Mouse (Mus musculus) liver, embryonic 12.5 days (tissue): Measurements from ENCODE around the gene Rnf168. TPM values are rescaled to one million over a fixed set of nuclear protein-coding genes. Genes with fewer than 3 reads are reported as not detected.
A peak's percentile ranks its signal among the peaks of the same experiment; 100 is the strongest.
"Not testable (repeated sequence)": the region's sequence is repeated elsewhere in the genome, so short reads cannot be mapped to it uniquely, and the experiment has no call there.

Experiments
- ATAC-seq: fragments of 200-750 bp; cut with Nextera tagmentation; 2 replicates; pipeline ENCODE4 v1.8.0; 2017; ENCODE audit warnings: moderate number of reproducible peaks, mild to moderate bottlenecking, moderate library complexity
- H3K27ac ChIP-seq: fragments of 300-500 bp; sonication (generic); 2 replicates; pipeline ENCODE4 v1.5.1; 2016; ENCODE audit warnings: mild to moderate bottlenecking
- H3K27me3 ChIP-seq: fragments of 300-500 bp; sonication (generic); replicated peaks from 2 replicates; pipeline ENCODE4 v1.6.1; 2016; ENCODE audit warnings: mild to moderate bottlenecking, moderate library complexity
- H3K36me3 ChIP-seq: fragments of 300-500 bp; sonication (generic); 2 replicates; pipeline ENCODE4 v1.6.1; 2016; ENCODE audit warnings: mild to moderate bottlenecking, moderate library complexity
- H3K4me1 ChIP-seq: fragments of 300-500 bp; sonication (generic); 2 replicates; pipeline ENCODE4 v1.6.1; 2016
- H3K4me2 ChIP-seq: fragments of 300-500 bp; sonication (generic); 2 replicates; pipeline ENCODE4 v1.6.1; 2016; ENCODE audit warnings: mild to moderate bottlenecking, moderate library complexity
- H3K4me3 ChIP-seq: fragments of 300-500 bp; sonication (generic); 2 replicates; pipeline ENCODE4 v1.5.1; 2016; ENCODE audit warnings: mild to moderate bottlenecking, moderate library complexity
- H3K9ac ChIP-seq: fragments of 300-500 bp; sonication (generic); 2 replicates; pipeline ENCODE4 v1.6.1; 2016; ENCODE audit warnings: mild to moderate bottlenecking, moderate library complexity
- H3K9me3 ChIP-seq: fragments of 300-500 bp; sonication (generic); replicated peaks from 2 replicates; pipeline ENCODE4 v1.6.1; 2016; ENCODE audit warnings: mild to moderate bottlenecking, moderate library complexity
- WGBS: fragments of 180-500 bp; shearing (Covaris S2); methylation state at CpG from one replicate; pipeline ENCODE4 v1.1.7; 2016; ENCODE audit not compliant: insufficient replicate concordance; 5-methylcytosine and 5-hydroxymethylcytosine counted together
- polyA plus RNA-seq: library from polyadenylated mRNA; unstranded; fragments of >200 nt; fragmentation: Nextera tagmentation; extraction: Ambion mirVana; gene quantifications from 2 replicates; pipeline ENCODE4 v1.2.1, GENCODE M21; 2016

The Rnf168 gene
- 24.7 and 25.1 TPM in 2 replicates for polyA plus RNA-seq

DNA sequence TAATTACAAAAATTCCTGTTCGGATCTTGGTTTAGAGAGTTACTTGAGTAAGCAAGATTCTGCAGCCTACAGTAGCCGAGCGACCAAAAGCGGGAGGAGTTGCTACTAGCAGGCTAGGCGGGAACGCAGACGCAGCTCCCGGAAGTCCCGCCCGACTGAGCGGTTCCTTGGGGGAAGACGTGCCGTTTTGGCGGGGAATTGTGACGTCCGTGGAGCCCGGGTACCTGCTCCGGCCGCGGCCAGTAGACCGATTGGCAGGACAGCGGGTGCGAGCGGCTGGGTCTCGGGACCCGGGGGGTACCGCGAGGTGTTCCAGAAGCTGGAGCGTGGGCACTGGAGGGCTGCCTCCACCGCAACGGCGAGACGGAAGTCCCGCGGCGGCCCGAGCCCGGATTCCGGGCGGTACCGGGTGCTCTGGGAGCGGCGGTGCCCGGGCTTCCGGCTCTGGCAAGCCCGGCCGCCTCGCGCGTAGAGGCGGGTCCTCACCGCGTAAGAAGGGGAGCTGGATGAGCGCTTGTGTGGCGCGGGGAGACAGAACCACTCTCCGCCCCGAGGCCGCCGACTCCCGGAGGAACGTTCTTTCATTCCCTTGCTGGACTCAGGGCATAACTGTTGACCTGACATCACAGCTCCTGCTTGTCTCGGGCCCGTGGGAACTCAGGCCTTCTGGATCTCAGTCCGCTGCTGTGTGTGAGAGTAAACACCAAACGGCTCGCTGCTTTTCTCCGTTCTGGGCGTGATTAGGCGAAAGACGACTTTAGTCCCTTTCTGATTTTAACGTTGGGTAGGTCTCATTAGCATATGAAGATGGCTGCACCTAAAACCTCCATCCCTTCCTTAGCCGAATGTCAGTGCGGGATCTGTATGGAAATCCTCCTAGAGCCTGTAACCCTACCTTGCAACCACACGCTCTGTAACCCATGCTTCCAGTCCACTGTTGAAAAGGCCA lies at the start of gene Rnf168:
Rnf168 (plus strand) TSS at position 152 of the 949 bp plus-strand sequence.
- peak; percentile 94 for ATAC-seq
- peak within 1 kb of the TSS; percentile 95 for H3K27ac ChIP-seq
- peaks cover 43% of the 10 kb centered on the region for H3K4me1 ChIP-seq
- no peaks in the 10 kb centered on the region for H3K27me3 ChIP-seq
- peak within 1 kb of the TSS; percentile 74 for H3K4me2 ChIP-seq
- peaks cover 8% of the 10 kb centered on the region for H3K9me3 ChIP-seq
- under 1% methylated on average over 75 of the region's 75 CpGs for WGBS
- H3K9ac ChIP-seq = peak within 1 kb of the TSS; percentile 87
- H3K36me3 ChIP-seq = peaks cover 30% of the 10 kb centered on the region
- H3K4me3 ChIP-seq = peak within 1 kb of the TSS; percentile 75

DNA sequence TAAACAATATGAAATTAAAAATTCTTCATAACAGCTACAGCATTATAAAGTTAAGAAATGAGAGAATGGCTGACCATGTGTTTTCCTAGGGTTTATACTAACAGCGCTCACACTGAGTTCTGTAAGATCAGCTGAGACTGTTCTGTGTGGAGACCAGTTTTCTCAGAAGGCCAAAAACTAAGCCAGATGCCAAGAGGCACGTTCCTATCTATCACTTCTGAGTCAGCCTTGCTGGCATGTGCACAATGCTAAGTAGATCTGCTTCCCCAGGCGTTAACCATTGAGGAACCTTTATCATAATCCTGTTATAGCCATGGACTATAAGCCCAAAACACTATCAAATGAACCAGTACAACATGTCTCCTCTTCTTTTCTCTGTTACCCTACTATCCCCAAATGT lies 45.2 kb upstream of the Rnf168 start:
- H3K9ac ChIP-seq, H3K27ac ChIP-seq, H3K4me3 ChIP-seq, H3K4me2 ChIP-seq, ATAC-seq, H3K27me3 ChIP-seq, H3K4me1 ChIP-seq, H3K9me3 ChIP-seq: not testable (repeated sequence)
- peaks cover 59% of the 10 kb centered on the region for H3K36me3 ChIP-seq
- WGBS = 81% methylated on average over 3 of the region's 3 CpGs

DNA sequence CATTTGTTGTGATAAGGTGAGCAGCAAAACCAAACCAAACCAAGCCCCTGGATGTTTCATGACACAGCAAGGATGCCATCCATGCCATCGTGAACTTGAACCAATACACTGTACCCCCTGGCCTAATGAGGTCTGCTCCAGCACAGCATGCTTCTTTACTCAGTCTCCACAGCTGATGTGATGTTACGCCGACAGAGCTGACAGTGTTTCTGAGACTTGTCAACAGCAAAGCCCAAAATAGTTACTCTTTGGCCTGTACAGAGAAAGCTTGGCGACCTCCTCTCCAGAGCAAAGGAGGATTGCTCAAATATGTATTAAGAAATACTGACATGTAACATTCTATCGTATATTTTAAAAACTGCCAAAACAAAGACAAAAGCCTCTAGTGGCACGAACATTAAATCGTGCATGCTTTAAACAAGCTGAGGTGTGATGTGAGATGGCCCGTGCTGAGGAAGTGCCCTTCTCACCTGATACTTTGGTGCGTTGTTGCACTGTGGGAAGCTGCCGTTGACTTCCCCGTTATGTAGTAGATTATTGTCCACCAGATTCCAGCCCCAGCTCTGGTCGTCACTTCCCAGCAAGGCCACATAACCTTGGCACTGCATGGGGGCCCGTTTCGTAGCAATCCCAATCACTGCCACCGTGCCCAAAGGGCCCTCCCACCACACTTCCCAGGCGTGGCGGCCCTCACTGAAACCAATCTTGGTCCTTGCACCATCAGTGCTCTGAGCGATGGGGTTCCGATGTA lies 39.2 kb upstream of the Rnf168 start:
- Histone ChIP-seq H3K4me2 (no peak overlapping the region), H3K27ac (no peak overlapping the region), H3K9ac (no peak overlapping the region), H3K4me1 (peaks cover 2% of the 10 kb centered on the region), H3K36me3 (peaks cover 57% of the 10 kb centered on the region), H3K4me3 (no peak overlapping the region), H3K27me3 (no peaks in the 10 kb centered on the region), H3K9me3 (no peaks in the 10 kb centered on the region)
- no peak for ATAC-seq
- WGBS = 83% methylated on average over 19 of the region's 19 CpGs

DNA sequence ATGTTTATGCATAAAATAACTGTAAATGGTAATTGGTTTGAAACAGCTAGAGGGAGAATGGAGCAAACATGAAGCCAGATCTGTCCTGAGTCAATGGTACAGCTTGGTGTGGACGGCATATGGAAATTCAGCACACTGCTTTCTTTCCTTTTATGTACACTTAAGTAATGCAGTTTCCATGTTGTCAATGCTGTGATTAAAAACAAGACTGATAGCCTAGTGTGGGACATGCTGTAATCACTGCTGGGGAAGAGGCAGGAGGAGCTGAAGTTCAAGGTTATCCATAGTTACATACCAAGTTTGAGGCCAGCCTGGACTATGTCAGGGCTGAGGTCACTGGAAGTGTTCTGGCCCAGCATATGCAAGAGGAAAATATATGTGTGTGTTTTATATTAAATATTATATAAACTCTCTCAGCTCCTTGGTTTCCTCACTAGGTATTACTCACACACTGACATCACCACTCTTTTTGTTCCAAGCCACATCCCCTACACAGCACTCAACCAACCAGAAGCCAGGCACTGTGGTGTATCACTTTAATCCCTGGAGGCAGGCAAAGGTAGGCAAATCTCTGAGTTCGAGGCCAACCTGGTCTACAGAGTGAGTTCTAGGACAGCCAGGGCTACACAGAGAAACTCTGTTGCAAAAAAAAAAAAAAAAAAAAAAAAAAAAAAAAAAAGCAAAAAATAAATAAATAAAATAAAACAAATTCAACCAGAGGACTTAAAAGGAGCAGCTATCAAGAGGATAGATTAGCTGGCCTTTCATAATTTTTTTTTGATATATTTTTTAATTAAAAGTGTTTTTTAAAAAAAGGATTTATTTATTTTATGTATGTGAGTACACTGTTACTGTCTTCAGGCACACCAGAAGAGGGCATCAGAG lies 37.6 kb upstream of the Rnf168 start:
- Histone ChIP-seq H3K4me3 (no peak overlapping the region), H3K9me3 (no peaks in the 10 kb centered on the region), H3K4me2 (no peak overlapping the region), H3K4me1 (peaks cover 14% of the 10 kb centered on the region), H3K9ac (no peak overlapping the region), H3K36me3 (peaks cover 47% of the 10 kb centered on the region), H3K27ac (no peak overlapping the region), H3K27me3 (no peaks in the 10 kb centered on the region)
- ATAC-seq = no peak
- 73% methylated on average over 2 of the region's 2 CpGs for WGBS

DNA sequence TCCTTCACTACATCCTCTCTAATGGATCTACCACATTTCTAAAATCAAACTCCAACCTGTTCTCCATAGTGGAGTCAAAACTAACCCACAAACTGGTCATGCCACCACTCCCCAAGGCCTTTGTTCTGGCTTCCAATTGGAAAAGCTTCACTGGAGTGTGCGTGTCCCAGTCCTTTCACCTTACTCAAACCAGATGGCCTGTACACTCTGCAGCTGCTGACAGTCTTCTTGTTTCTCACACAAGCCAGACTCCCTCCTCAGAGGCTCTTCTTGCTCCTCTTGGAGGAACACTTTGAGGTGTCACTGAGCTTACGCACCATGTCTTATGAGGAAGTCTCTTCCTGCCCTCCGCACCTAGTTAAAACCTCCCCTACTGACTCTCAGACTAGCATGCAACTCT lies 33.4 kb upstream of the Rnf168 start:
- 87% methylated on average over 3 of the region's 3 CpGs for WGBS
- Histone ChIP-seq H3K9ac (no peak overlapping the region; the same call in 1 of the 2 replicates), H3K4me1 (peaks cover 38% of the 10 kb centered on the region), H3K4me3 (no peak overlapping the region), H3K9me3 (no peaks in the 10 kb centered on the region), H3K36me3 (peaks cover 14% of the 10 kb centered on the region), H3K27me3 (no peaks in the 10 kb centered on the region), H3K27ac (no peak overlapping the region), H3K4me2 (peak overlapping the region; percentile 7; the same call in 1 of the 2 replicates)
- no peak for ATAC-seq

DNA sequence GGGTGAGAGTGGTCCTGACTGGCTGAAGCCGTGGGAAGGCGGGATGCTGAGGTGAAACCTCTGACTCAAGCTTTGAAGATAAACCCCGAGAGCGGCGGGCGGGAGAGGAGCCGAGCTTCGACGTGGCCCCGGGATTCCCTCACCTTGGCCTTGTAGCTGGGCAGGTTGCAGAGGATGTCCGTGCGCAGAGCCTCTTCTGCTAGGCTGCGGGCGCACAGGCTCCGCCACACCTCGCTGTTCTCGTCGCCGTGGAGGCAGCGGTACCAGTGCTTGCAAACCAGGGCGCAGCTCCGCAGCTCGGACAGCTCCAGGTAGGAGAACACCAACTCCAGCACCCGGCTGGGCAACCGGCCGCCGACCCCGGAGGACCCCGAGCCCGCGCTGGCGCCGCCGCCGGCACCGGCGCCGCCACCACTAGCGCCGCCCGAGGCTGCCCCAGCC lies 30.9 kb upstream of the Rnf168 start:
- Histone ChIP-seq H3K27ac (peak overlapping the region; percentile 97), H3K9ac (peak overlapping the region; percentile 92), H3K9me3 (no peaks in the 10 kb centered on the region), H3K4me3 (peak overlapping the region; percentile 88), H3K4me1 (peaks cover 38% of the 10 kb centered on the region), H3K36me3 (peaks cover 10% of the 10 kb centered on the region), H3K4me2 (peak overlapping the region; percentile 88), H3K27me3 (no peaks in the 10 kb centered on the region)
- peak; percentile 42 for ATAC-seq
- under 1% methylated on average over 41 of the region's 41 CpGs for WGBS

DNA sequence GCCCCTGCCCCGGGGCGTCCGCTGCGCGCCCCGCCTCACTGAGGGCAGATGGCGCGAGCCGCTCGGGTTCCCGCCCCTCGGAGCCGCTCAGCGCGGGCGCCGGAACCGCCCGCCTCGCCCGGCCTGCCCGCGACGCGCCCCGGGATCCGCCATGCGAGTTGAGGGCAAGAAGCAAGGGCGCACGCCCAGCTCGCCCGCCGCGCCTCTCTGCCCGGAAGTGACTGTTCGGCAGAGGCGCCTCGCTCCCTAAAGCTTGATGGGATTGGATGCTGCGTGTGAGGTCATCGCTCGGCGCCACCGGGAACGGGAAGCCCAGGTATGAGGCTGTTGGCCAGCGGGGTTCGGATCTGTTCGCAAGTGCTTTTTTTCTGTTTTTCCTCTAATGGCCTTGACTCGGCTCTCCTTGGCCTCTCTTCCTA lies 30.3 kb upstream of the Rnf168 start, which contains the start of the genes Fbxo45 and Wdr53:
Fbxo45 (minus strand) TSS at position 207 of the 419 bp plus-strand sequence.
Wdr53 (plus strand) TSS at position 276 of the 419 bp plus-strand sequence.
- H3K9me3 ChIP-seq = no peaks in the 10 kb centered on the region
- H3K4me2 ChIP-seq = peak within 1 kb of the TSS; percentile 88
- peak; percentile 97 for ATAC-seq
- peak within 1 kb of the TSS; percentile 92 for H3K9ac ChIP-seq
- peaks cover 38% of the 10 kb centered on the region for H3K4me1 ChIP-seq
- H3K36me3 ChIP-seq = peaks cover 14% of the 10 kb centered on the region
- peak within 1 kb of the TSS; percentile 88 for H3K4me3 ChIP-seq
- H3K27ac ChIP-seq = peak within 1 kb of the TSS; percentile 97
- no peaks in the 10 kb centered on the region for H3K27me3 ChIP-seq
- under 1% methylated on average over 48 of the region's 48 CpGs for whole genome bisulfite sequencing

DNA sequence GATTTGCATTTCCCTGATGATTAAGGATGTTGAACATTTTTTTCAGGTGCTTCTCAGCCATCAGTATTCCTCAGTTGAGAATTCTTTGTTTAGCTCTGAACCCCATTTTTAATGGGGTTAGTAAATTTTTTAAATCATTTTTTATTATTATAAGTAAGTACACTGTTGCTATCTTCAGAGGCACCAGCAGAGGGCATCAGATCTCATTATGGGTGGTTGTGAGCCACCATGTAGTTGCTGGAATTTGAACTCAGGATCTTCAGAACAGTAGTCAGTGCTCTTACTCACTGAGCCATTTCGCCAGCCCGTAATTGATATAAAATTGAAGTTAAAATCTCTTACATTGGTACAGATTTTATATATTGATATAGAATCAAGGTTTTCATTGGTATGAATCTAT lies 13.0 kb upstream of the Rnf168 start:
- not testable (repeated sequence) for H3K9ac ChIP-seq, H3K4me1 ChIP-seq, H3K4me3 ChIP-seq, ATAC-seq, H3K27me3 ChIP-seq, H3K27ac ChIP-seq, H3K36me3 ChIP-seq, H3K4me2 ChIP-seq, H3K9me3 ChIP-seq
- 60% methylated on average over 2 of the region's 2 CpGs for WGBS

DNA sequence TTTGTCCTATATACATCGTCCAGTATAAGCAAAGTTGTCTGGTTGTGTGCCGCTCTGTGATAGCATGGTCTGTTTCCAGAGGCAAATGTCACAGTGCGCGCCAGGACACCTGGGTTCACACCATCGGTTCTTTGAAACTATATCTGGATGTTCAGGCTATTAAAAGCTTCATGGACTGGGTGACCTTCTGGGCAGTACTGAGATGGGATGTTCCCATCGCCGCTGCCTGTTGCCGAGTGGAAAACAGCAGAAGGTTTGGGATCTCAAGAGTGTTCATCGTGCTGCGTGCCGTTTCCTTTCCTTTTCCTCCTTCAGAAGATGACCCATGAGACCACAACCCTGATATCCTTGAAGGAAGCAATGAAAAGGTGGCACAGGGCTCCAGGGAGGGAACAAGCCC lies 6.0 kb upstream of the Rnf168 start, which contains the start of gene Smco1:
Smco1 (plus strand) TSS at position 178 of the 400 bp plus-strand sequence.
- WGBS = 73% methylated on average over 11 of the region's 11 CpGs
- Histone ChIP-seq H3K9me3 (no peaks in the 10 kb centered on the region), H3K27me3 (peaks cover 11% of the 10 kb centered on the region; the same call in 1 of the 2 replicates), H3K36me3 (no peaks in the 10 kb centered on the region), H3K4me3 (no peak within 1 kb of the TSS), H3K4me2 (no peak within 1 kb of the TSS), H3K4me1 (peaks cover 2% of the 10 kb centered on the region; the same call in 1 of the 2 replicates), H3K9ac (no peak within 1 kb of the TSS), H3K27ac (no peak within 1 kb of the TSS)
- no peak for ATAC-seq

DNA sequence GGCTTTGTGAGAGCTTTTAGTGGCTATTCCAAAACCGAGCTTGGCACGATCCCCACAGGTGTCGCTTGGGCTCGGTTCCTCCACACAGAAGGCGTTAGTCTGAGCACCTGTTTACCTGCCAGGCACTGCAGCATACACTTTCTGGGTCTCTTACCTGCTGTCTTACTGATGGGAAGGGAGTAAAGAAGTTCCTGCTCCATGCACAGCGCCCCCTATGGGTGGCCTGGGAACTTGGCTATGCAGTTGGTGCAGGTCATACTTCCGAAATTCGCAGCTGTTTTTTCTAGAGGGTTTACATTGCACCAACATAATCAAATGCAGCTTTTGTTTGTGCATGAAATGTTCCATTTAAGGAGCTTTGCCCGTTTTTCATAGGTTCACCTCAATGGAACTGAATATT lies 3.9 kb upstream of the Rnf168 start:
- Histone ChIP-seq H3K9ac (no peak overlapping the region), H3K36me3 (no peaks in the 10 kb centered on the region), H3K27me3 (peaks cover 6% of the 10 kb centered on the region; the same call in 1 of the 2 replicates), H3K9me3 (no peaks in the 10 kb centered on the region), H3K4me2 (no peak overlapping the region), H3K4me1 (peaks cover 10% of the 10 kb centered on the region), H3K4me3 (no peak overlapping the region), H3K27ac (no peak overlapping the region)
- ATAC-seq = no peak
- 57% methylated on average over 9 of the region's 9 CpGs for WGBS

DNA sequence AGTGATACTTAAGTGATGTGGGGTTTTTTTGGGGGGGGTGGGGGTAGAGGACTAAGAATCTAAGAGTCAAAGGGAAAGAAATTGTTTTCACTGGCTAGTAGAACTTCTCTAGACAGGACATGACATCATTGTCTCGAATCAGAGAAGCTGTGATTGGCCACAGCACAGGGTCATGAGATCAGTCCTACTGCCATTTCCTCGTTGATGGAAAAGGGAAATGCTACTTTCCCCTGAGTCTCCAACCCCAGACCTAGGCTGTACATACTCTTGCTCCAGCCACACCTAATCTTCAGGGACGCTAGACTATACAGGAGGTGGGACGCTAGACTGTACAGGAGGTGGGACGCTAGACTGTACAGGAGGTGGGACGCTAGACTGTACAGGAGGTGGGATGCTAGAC lies 2.2 kb upstream of the Rnf168 start:
- Histone ChIP-seq H3K36me3 (peaks cover 5% of the 10 kb centered on the region), H3K4me2 (no peak overlapping the region), H3K9me3 (peaks cover 4% of the 10 kb centered on the region), H3K27ac (no peak overlapping the region), H3K4me3 (no peak overlapping the region), H3K4me1 (peaks cover 22% of the 10 kb centered on the region), H3K27me3 (peaks cover 5% of the 10 kb centered on the region; the same call in 1 of the 2 replicates), H3K9ac (no peak overlapping the region)
- ATAC-seq = no peak
- WGBS = 73% methylated on average over 6 of the region's 6 CpGs
